Mouse (Mus musculus) left cerebral cortex, postnatal 14 days (tissue): ENCODE measurements at regions not wholly inside any gene's neighbourhood (a gene's known extent, or its start where the extent isn't known, plus 50 kb on each side); places are given as distances from the start of the nearest gene placed in this dataset.

Experiments
- DNase-seq, 2 experiments: peaks; one replicate each; pipeline ENCODE4 v3.0.0; 2021 to 2022; ENCODE audit warnings: low spot score in 2 of 2, mixed read lengths in 1 of 2
- intact Hi-C: fragments of 180-260 bp; cut with DNase I; formaldehyde crosslinking; loops from one replicate; pipeline ENCODE4 v1.15.1; 2025

- peak; percentile 54 to 73 for DNase-seq
- intact Hi-C loops, result loop anchor here (2.0 kb wide), 1 partner anchor 165 kb away; no protein-coding TSS in a partner anchor
Observed at GRCm38 (mm10) chr10:38875667-38876245, 54.2 kb upstream of the Rfpl4b start.

DNA sequence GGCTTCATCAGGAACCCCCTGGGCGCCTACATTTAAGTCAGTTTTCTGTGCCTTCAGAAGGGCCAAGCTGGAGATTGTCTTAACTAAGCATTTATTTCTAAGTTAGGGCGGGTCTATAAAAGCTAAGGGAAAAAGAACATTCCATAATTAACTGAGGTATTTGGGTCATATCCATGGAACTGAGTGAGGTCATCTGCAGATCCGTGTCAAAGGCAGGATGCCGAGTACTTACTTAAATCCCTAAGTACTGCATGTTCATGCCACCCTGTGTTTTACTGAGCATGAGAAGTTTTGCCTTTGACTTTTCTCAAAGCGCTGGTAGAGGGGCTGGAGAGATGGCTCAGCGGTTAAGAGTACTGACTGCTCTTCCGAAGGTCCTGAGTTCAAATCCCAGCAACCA, 57.7 kb upstream of the Rfpl4b start:
- intact Hi-C loops, result no loop called here
- DNase-seq, result no peak

DNA sequence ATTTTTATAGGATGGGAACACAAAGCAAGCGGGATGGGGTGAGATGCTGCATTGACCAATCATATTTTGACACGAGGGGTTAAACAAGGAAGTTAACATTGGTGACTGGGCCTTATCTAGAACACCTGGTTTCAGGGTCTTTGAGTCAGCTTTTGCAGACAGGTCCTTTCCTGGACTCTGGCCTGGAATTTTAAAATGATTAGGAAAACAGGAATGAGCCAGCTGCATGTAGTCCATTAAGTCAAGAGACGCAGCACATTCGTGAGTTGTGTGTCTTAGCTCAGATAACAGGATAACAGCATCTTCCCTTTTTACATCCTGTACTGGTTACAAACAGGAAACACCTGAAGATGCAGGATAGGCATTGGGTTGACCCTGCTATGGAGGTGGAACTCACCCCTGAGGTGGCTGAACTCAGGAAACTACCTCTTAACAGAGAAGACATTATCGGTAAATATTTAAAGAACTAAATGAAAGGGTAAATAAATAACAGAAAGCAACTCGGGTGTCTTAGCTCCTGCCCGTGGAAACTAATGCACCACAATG, 59.1 kb upstream of the Rfpl4b start:
- DNase-seq, result no peak
- intact Hi-C loops, result no loop called here

DNA sequence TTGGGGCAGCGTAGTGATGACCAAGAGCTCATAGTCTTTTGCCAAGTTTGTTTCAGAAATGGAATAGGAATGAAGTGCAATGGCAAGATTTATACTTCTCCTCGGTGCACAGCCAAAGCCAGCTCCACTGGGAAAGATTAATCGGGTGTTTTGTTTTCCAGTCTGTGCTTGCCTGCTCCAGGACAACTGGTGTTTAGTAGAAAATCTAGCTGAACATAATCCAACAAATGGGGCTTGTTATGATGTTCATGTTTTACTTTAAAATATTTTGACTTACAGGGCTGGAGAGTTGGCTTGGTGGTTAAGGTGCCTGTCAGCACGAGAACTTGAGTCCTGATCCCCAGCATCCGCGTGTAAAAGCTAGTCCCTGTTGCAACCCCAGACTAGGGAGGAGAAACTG, 60.6 kb upstream of the Rfpl4b start:
- intact Hi-C loops, result no loop called here
- DNase-seq, result no peak

DNA sequence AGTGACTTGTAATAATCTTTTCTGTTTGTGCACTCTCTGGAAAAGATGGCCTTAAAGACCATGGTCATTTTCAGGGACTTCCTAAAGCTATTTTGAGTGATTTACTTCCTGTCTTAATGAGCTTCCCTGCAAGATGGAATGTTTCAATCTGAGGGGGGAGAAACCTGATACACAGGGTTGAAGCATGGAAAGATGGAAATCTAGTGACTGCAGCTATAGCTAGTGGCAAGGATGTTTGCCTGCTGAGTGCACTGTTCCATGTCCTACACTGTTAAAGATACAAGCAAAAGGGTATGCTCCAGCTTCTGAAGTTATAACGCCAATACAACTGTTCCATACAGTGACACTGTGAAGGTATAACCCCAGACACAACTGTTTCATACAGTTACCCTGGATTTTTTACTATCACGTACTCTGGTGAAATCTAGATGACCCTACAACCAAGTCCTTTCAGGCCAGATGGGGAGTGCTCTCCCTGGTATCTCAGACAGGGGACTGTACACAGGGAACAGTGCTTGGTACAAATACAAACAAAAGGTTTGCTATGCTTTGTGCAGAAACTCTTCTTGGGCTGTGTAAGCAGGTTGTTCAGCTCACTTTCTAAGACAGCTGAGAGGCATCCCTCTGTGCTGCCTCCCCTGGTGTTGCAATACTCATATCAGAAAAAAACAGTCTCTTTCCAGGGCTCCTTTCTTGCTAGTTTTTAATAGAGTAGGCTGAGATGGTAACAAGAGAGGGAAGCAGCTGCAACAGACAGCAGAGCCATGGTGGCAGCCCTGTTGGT, 62.4 kb upstream of the Rfpl4b start:
- no peak for DNase-seq
- intact Hi-C loops, result no loop called here

- DNase-seq, result no peak
- intact Hi-C loops, result no loop called here
Observed at GRCm38 (mm10) chr10:38884641-38885040, 63.1 kb upstream of the Rfpl4b start.

DNA sequence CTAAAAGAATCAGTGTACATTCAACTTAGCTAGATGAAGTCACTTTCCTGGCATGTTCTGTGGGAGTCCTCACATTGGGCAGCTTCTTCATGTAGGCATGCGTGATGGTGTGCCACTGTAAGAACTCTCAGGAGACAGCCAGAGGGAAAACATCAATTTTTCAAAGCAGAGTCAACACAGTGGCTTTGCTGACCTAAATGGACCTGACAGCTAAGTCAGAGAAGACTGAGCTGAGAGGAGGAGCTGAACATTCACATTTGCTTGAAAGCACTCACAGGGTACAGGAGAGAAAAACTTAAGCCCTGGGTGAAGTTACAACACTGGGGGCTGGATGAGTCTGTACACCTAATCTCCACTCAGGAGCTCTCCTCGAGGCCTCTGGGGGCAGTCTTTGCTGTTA, 64.9 kb upstream of the Rfpl4b start:
- DNase-seq, result no peak
- intact Hi-C loops, result no loop called here

DNA sequence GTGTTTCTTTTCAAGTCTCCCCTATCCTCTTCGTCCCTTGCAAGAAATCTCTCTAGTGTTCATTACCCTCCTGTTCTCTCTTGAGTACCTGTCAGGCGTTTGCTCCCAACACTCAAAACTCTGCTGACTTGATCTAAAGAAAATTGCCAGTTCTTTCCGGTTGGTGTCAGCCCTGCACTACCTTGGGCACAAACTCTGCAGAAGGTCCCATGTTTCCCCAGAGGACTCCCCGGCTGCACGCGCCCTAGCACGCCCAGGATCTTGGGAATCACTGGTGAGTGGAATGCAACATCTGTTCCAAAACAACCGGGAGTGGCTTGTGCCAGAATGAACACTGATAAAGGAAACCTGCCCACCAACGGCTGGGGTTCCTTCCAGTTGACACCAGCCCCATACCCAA, 66.3 kb upstream of the Rfpl4b start:
- intact Hi-C loops, result no loop called here
- DNase-seq, result no peak

DNA sequence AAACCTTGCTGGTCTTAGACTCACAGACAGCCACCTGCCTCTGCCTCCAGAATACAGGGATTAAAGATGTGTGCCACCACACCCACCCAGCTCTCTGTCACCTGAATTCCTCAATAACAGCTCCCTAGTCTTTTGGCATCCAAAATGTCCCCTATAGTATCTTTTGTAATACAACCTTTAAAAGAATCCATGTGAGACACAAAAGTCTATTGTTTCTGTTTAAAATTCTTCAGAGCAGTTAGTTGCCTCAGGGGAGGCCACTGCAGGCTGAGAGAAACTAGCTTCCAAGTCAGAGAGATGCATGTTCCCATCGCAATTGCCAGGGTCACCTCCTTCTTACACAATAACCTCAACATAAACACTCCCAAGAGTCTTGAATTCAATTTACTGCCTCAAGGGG, 70.6 kb upstream of the Lama4 start:
- no peak for DNase-seq
- intact Hi-C loops, result no loop called here

DNA sequence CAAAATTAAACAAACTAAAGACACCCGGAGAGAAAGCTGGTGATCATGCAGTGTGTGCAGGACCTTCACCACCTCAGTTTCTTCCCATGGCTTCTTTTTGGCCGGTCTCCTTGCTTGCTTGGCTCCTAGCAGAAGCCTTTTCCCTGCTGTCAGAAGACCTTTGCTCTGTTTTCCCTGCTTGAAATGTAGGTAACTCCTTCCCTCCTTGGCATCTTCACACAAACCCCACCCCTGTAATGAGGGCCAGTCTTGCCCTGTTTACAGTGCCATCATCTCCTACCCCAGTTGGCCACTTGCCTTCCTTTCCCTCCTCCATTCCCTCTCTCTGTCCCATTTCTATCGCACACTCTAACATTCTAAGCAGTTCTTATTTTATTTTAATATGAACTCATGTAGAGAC, 69.7 kb upstream of the Lama4 start:
- no peak for DNase-seq
- intact Hi-C loops, result no loop called here

DNA sequence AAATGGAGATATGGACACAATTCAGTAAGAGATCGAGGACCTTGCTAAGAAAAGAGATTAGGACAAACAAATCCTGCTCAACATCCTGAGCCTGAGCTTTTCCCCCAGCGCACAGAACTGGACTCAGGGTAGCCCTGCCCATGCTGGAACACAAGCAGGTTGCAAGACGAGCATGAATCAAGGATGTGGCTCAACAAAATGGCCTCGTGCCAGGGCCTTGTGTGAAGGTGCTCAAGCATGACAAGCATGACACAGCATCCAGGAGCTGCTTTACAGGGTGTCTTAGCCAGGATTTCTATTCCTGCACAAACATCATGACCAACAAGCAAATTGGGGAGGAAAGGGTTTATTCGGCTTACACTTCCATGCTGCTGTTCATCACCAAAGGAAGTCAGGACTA, 67.7 kb upstream of the Lama4 start:
- intact Hi-C loops, result no loop called here
- DNase-seq, result peak in 1 of 2 experiments; percentile 12

DNA sequence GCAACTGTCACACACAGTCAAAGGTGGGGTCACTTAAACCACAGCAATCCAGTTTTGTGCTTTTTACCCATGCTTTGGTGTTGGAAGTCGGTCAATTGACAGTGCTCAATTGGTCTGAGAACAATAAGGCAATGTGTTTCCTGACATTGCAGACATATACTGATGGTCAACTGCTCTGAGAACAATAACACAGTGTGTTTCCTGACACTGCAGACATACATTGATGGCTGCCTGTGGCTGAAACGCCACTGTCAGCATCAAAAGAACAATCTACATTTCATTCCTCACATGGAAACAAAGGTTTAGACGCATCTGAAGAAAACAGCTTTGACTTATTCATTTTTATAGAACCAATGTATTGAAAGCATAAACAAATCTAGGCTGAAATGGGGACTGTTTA, 59.2 kb upstream of the Lama4 start:
- DNase-seq, result no peak
- intact Hi-C loops, result no loop called here

GRCm38 (mm10) chr10:38907835-38908234, 57.5 kb upstream of the Lama4 start:
- intact Hi-C loops, result no loop called here
- DNase-seq, result no peak

DNA sequence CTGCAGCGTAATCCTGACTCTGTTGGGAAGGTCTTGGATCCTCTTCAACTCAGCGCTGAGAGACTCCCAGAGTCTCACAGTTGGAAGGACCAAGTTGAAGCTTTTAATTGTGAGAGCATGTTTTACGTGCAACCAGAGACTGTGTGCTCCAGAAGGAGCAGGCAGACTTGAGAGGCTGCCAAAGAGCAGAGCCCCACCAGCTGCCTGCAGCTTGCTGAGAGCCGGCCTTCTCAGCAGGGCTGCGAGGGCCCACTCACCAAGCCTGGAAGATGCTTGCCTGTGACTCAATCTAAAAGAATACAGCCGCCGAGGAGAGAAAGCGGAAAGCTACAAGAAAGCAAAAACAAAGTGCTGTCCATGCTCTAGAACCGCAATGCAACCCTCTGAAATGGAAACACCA, 57.0 kb upstream of the Lama4 start:
- intact Hi-C loops, result no loop called here
- peak; percentile 73 to 86 for DNase-seq

DNA sequence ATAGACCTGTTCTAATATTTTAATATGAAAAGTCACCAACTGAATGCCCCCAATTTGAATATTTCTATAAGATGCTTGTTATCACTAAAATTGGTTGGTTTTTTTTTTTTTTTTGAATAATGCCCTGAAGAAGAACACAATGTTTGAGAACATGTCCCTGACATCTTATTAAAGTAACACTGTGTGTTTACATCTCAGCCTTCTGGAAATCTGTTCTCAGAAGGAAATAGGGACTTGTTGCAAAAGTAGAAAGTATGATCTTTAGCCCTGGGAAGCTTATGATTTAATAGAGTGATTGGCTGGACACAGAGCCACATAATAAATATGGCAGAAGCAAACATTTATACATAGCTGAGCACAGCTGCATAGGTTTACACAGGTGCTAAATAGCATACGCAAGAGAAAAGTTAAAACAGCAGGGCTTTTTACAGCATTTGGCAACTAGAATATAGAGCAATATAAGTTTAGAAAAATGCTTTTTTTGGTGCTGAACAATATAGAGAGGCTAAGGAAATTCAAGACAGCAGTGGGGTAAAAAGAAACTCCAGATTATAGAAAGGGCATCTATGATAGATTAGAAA, 56.1 kb upstream of the Lama4 start:
- DNase-seq, result no peak
- intact Hi-C loops, result no loop called here

DNA sequence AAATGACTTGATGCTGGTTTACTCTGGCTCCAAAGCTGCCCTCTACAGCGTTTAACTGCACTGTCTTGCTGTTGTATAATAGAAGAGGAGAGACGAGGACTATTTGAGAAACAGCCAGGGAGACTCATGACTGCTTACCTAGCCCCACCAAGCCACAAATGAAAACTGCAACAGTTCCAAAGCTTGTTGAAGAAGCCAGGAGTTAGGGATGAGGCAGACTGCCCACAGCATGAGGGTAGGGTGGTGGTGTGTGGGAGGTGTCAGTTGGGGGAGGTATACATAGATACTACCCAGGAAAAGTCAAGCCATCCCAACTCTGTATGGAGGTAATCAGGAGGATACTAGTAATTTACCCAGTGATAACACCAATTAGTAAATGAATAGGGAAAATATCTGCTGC, 55.5 kb upstream of the Lama4 start:
- no peak for DNase-seq
- intact Hi-C loops, result no loop called here

GRCm38 (mm10) chr10:38913013-38913412, 52.3 kb upstream of the Lama4 start:
- intact Hi-C loops, result no loop called here
- DNase-seq, result no peak
